Mouse (Mus musculus) stomach, embryonic 14.5 days (tissue): ENCODE data around the gene Cdh18. TPM values are rescaled to one million over a fixed set of nuclear protein-coding genes. Genes with fewer than 3 reads are reported as not detected.

Experiments used
- ATAC-seq: fragments of 200-750 bp; cut with Nextera tagmentation; 2 replicates; pipeline ENCODE4 v1.8.0; 2017; ENCODE audit warnings: low read depth, moderate TSS enrichment; ENCODE audit not compliant: insufficient number of reproducible peaks, insufficient read depth, low FRiP score
- H3K27ac ChIP-seq: fragments of 300-500 bp; sonication (generic); 2 replicates; pipeline ENCODE4 v1.5.1; 2014; ENCODE audit warnings: mild to moderate bottlenecking, low read length, moderate library complexity, mixed read lengths
- H3K27me3 ChIP-seq: fragments of 300-500 bp; sonication (generic); 2 replicates; pipeline ENCODE4 v1.6.1; 2014; ENCODE audit warnings: low read length, control low read depth, mixed read lengths; ENCODE audit not compliant: control insufficient read depth, insufficient read depth
- H3K36me3 ChIP-seq: fragments of 300-500 bp; sonication (generic); 2 replicates; pipeline ENCODE4 v1.6.1; 2014; ENCODE audit warnings: mild to moderate bottlenecking, control low read depth, low read length, moderate library complexity, mixed read lengths; ENCODE audit not compliant: control insufficient read depth, insufficient read depth
- H3K4me1 ChIP-seq: fragments of 300-500 bp; sonication (generic); 2 replicates; pipeline ENCODE4 v1.6.1; 2014; ENCODE audit warnings: low read length, control low read depth, mixed read lengths; ENCODE audit not compliant: control insufficient read depth, insufficient read depth
- H3K4me2 ChIP-seq: fragments of 300-500 bp; sonication (generic); replicated peaks from 2 replicates; pipeline ENCODE4 v1.6.1; 2014; ENCODE audit warnings: low read depth, low read length, control low read depth
- H3K4me3 ChIP-seq: fragments of 300-500 bp; sonication (generic); 2 replicates; pipeline ENCODE4 v1.5.1; 2014; ENCODE audit warnings: low read depth, low read length, control low read depth
- H3K9ac ChIP-seq: fragments of 300-500 bp; sonication (generic); replicated peaks from 2 replicates; pipeline ENCODE4 v1.6.1; 2014; ENCODE audit warnings: low read depth, mild to moderate bottlenecking, control low read depth, low read length, moderate library complexity, mixed read lengths
- H3K9me3 ChIP-seq: fragments of 300-500 bp; sonication (generic); 2 replicates; pipeline ENCODE4 v1.6.1; 2016; ENCODE audit warnings: low read depth, low read length, control low read depth; ENCODE audit not compliant: control insufficient read depth
- WGBS: fragments of 180-500 bp; shearing (Covaris S2); extraction: QIAGEN DNeasy Blood & Tissue Kit; methylation state at CpG from one replicate; pipeline ENCODE4 v1.1.7; 2014; 5-methylcytosine and 5-hydroxymethylcytosine counted together
- polyA plus RNA-seq: library from polyadenylated mRNA; unstranded; fragments of >200 nt; fragmentation: Nextera tagmentation; extraction: Ambion mirVana; gene quantifications from 2 replicates; pipeline ENCODE4 v1.2.1, GENCODE M21; 2014

Cdh18 gene
- polyA plus RNA-seq, 1 experiment from 2014 or later, result 5.1 TPM

- 70% methylated on average over 3 of the region's 3 CpGs for whole genome bisulfite sequencing
- no peak overlapping the region for H3K4me2 ChIP-seq
- H3K36me3 ChIP-seq, result no peaks in the 10 kb centered on the region
- no peaks in the 10 kb centered on the region for H3K9me3 ChIP-seq
- 0 out of 2 replicates have a peak, but pooled peaks cover 3% of the 10 kb centered on the region for H3K4me1 ChIP-seq
- ATAC-seq, result no peak
- no peak overlapping the region for H3K27ac ChIP-seq
- no peak overlapping the region for H3K9ac ChIP-seq
- H3K4me3 ChIP-seq, result no peak overlapping the region
- H3K27me3 ChIP-seq, result no peaks in the 10 kb centered on the region
Observed at GRCm38 (mm10) chr15:23457401-23457800, 908.6 kb downstream of the Cdh18 start.

GRCm38 (mm10) chr15:23470527-23471475 lies 922.0 kb downstream of the Cdh18 start:
- no peak overlapping the region for H3K4me3 ChIP-seq
- no peak overlapping the region for H3K4me2 ChIP-seq
- no peak overlapping the region for H3K9ac ChIP-seq
- no peak for ATAC-seq
- no peaks in the 10 kb centered on the region for H3K9me3 ChIP-seq
- H3K36me3 ChIP-seq, result no peaks in the 10 kb centered on the region
- H3K4me1 ChIP-seq, result no peaks in the 10 kb centered on the region
- H3K27ac ChIP-seq, result no peak overlapping the region
- H3K27me3 ChIP-seq, result no peaks in the 10 kb centered on the region
- WGBS, result 84% methylated on average over 7 of the region's 7 CpGs

GRCm38 (mm10) chr15:23486306-23486705 lies 937.5 kb downstream of the Cdh18 start:
- no peaks in the 10 kb centered on the region for H3K27me3 ChIP-seq
- H3K9me3 ChIP-seq, result no peaks in the 10 kb centered on the region
- H3K4me3 ChIP-seq, result no peak overlapping the region
- H3K9ac ChIP-seq, result no peak overlapping the region
- no peaks in the 10 kb centered on the region for H3K4me1 ChIP-seq
- 58% methylated on average over 1 of the region's 1 CpGs for WGBS
- H3K4me2 ChIP-seq, result no peak overlapping the region
- H3K36me3 ChIP-seq, result no peaks in the 10 kb centered on the region
- ATAC-seq, result no peak
- no peak overlapping the region for H3K27ac ChIP-seq

- no peaks in the 10 kb centered on the region for H3K36me3 ChIP-seq
- no peak for ATAC-seq
- no peak overlapping the region for H3K27ac ChIP-seq
- H3K4me3 ChIP-seq, result no peak overlapping the region
- no peaks in the 10 kb centered on the region for H3K9me3 ChIP-seq
- H3K4me2 ChIP-seq, result no peak overlapping the region
- no peaks in the 10 kb centered on the region for H3K4me1 ChIP-seq
- 78% methylated on average over 4 of the region's 4 CpGs for WGBS
- no peaks in the 10 kb centered on the region for H3K27me3 ChIP-seq
- no peak overlapping the region for H3K9ac ChIP-seq
Observed at GRCm38 (mm10) chr15:23506480-23506879, 957.7 kb downstream of the Cdh18 start.

- ATAC-seq, result no peak
- Histone ChIP-seq H3K4me1 (no peaks in the 10 kb centered on the region), H3K27me3 (no peaks in the 10 kb centered on the region), H3K4me2 (no peak overlapping the region), H3K27ac (no peak overlapping the region), H3K9ac (no peak overlapping the region), H3K36me3 (no peaks in the 10 kb centered on the region), H3K9me3 (no peaks in the 10 kb centered on the region), H3K4me3 (no peak overlapping the region)
- 55% methylated on average over 2 of the region's 2 CpGs for WGBS
Observed at GRCm38 (mm10) chr15:23509694-23510093, 960.9 kb downstream of the Cdh18 start.

GRCm38 (mm10) chr15:23515786-23516185 lies 967.0 kb downstream of the Cdh18 start:
- Histone ChIP-seq H3K27me3 (no peaks in the 10 kb centered on the region), H3K36me3 (no peaks in the 10 kb centered on the region), H3K9ac (no peak overlapping the region), H3K4me2 (no peak overlapping the region), H3K4me3 (no peak overlapping the region), H3K9me3 (no peaks in the 10 kb centered on the region), H3K4me1 (no peaks in the 10 kb centered on the region), H3K27ac (no peak overlapping the region)
- 90% methylated on average over 3 of the region's 3 CpGs for WGBS
- no peak for ATAC-seq

- H3K4me2 ChIP-seq, result no peak overlapping the region
- no peaks in the 10 kb centered on the region for H3K9me3 ChIP-seq
- no peak overlapping the region for H3K27ac ChIP-seq
- H3K9ac ChIP-seq, result no peak overlapping the region
- no peak overlapping the region for H3K4me3 ChIP-seq
- 84% methylated on average over 2 of the region's 2 CpGs for WGBS
- H3K36me3 ChIP-seq, result no peaks in the 10 kb centered on the region
- no peaks in the 10 kb centered on the region for H3K27me3 ChIP-seq
- no peaks in the 10 kb centered on the region for H3K4me1 ChIP-seq
- no peak for ATAC-seq
Observed at GRCm38 (mm10) chr15:23518079-23518478, 969.3 kb downstream of the Cdh18 start.
